Mouse (Mus musculus) kidney, postnatal 0 days (tissue): ENCODE results near the gene Ifi47. TPM values are rescaled to one million over a fixed set of nuclear protein-coding genes. Genes with fewer than 3 reads are reported as not detected.

ENCODE experiments used
- ATAC-seq: fragments of 200-750 bp; cut with Nextera tagmentation; replicated peaks from 2 replicates; pipeline ENCODE4 v1.8.0; 2017; ENCODE audit warnings: low read depth, moderate number of reproducible peaks, moderate TSS enrichment, moderate library complexity; ENCODE audit not compliant: low FRiP score
- DNase-seq: peaks from one replicate; pipeline ENCODE4 v3.0.0-alpha.2; 2016; ENCODE audit warnings: low spot score
- H3K27ac ChIP-seq: fragments of 300-500 bp; sonication (generic); 2 replicates; pipeline ENCODE4 v1.5.1; 2014; ENCODE audit warnings: mild to moderate bottlenecking
- H3K27me3 ChIP-seq: fragments of 300-500 bp; sonication (generic); 2 replicates; pipeline ENCODE4 v1.6.1; 2014; ENCODE audit warnings: low read length, mixed read lengths; ENCODE audit not compliant: insufficient read depth
- H3K36me3 ChIP-seq: fragments of 300-500 bp; sonication (generic); 2 replicates; pipeline ENCODE4 v1.6.1; 2014; ENCODE audit warnings: low read length, mixed read lengths; ENCODE audit not compliant: insufficient read depth
- H3K4me1 ChIP-seq: fragments of 300-500 bp; sonication (generic); replicated peaks from 2 replicates; pipeline ENCODE4 v1.6.1; 2014; ENCODE audit warnings: antibody characterized with exemption, low read length, mixed read lengths; ENCODE audit not compliant: insufficient read depth
- H3K4me2 ChIP-seq: fragments of 300-500 bp; sonication (generic); 2 replicates; pipeline ENCODE4 v1.6.1; 2014; ENCODE audit warnings: mild to moderate bottlenecking, low read length, moderate library complexity, mixed read lengths
- H3K4me3 ChIP-seq: fragments of 300-500 bp; sonication (generic); replicated peaks from 2 replicates; pipeline ENCODE4 v1.5.1; 2014; ENCODE audit warnings: low read depth, low read length
- H3K9ac ChIP-seq: fragments of 300-500 bp; sonication (generic); 2 replicates; pipeline ENCODE4 v1.6.1; 2014; ENCODE audit warnings: low read depth, low read length
- H3K9me3 ChIP-seq: fragments of 300-500 bp; sonication (generic); replicated peaks from 2 replicates; pipeline ENCODE4 v1.6.1; 2016; ENCODE audit warnings: low read length, inconsistent platforms, mixed read lengths
- CTCF ChIP-seq: IDR thresholded peaks from 2 replicates; pipeline ENCODE4 v1.5.1; 2016; ENCODE audit warnings: antibody characterized with exemption, low read depth, mild to moderate bottlenecking, moderate library complexity
- WGBS: fragments of 180-500 bp; shearing (Covaris S2); extraction: QIAGEN DNeasy Blood & Tissue Kit; methylation state at CpG from one replicate; pipeline ENCODE4 v1.1.7; 2014; 5-methylcytosine and 5-hydroxymethylcytosine counted together
- polyA plus RNA-seq: library from polyadenylated mRNA; unstranded; fragments of >200 nt; fragmentation: Nextera tagmentation; extraction: Ambion mirVana; gene quantifications from 2 replicates; pipeline ENCODE4 v1.2.1, GENCODE M21; 2015

The Ifi47 gene
- polyA plus RNA-seq, 1 experiment from 2014 or later = 6.2 TPM

DNA sequence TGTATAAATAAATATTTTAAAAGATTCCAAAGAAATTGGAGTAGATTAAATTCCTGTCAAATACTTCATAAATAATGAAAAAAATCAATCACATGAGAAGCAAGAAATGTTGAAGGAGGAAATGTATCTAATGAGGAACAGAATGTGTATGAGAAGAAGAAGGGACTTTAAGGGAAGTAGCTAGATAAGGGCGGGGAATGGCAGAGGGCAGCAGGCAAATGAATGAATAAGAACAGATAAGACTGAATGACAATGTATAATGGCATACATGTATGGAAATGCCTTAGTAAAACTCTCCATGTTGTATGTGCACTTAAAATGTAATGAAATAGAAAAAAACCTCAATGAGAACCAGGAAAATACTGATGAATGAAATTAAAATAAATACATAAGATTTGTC lies 8.0 kb upstream of the Ifi47 start:
- no peaks in the 10 kb centered on the region for H3K4me1 ChIP-seq
- no peaks in the 10 kb centered on the region for H3K36me3 ChIP-seq
- no peak overlapping the region for H3K4me2 ChIP-seq
- H3K27me3 ChIP-seq = no peaks in the 10 kb centered on the region
- ATAC-seq (no peak), DNase-seq (no peak)
- H3K4me3 ChIP-seq = no peak overlapping the region
- TF ChIP-seq CTCF = no peak
- no peak overlapping the region for H3K9ac ChIP-seq
- WGBS = 97% methylated on average over 1 of the region's 1 CpGs
- no peaks in the 10 kb centered on the region for H3K9me3 ChIP-seq
- no peak overlapping the region for H3K27ac ChIP-seq

DNA sequence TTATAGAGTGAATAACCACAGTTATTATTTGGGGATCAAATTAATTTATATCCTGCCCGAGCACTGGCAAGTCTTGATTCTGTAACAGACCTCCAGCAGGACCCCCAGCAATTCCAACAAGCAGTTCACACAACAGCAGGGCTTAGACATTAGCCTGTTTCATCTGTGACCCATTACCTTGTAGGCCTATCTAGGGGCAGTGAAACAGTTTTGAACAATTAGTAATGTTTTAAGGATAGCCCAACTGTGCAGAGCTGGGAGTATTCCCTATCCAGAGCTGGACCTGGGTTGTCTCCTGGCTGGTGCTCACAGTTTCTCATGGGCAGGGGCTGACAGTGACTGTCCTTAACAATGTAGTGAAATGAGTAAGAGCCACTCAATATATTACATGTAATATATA lies 625 bp downstream of the Ifi47 start:
- Histone ChIP-seq H3K4me1 (0 out of 2 replicates have a peak, but pooled peaks cover under 1% of the 10 kb centered on the region), H3K9ac (no peak overlapping the region), H3K27me3 (no peaks in the 10 kb centered on the region), H3K36me3 (no peaks in the 10 kb centered on the region), H3K4me2 (no peak overlapping the region), H3K27ac (peak overlapping the region; percentile 47; the same call in 1 of the 2 replicates), H3K9me3 (no peaks in the 10 kb centered on the region), H3K4me3 (no peak overlapping the region)
- 71% methylated on average over 1 of the region's 1 CpGs for WGBS
- ATAC-seq (no peak), DNase-seq (no peak)
- TF ChIP-seq CTCF = no peak

DNA sequence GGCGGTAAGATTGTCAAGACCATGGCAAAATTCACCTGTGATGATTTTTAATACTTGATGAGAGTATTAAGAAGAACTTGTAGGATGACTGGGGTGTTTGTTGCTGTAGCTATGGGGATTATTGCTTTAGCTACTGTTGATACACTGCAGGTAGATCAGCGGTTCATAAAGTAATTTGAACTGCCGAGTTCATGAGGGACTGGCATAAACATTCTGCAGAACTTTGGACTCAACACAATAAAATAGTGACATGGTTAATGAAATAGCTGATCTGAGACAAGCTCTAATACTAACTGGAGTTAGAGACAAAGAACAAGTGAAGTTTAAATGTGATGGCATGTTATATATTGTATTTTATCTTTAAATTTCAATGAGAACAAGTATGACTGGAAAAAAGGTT lies 2.3 kb downstream of the Ifi47 start:
- H3K4me3 ChIP-seq = no peak overlapping the region
- WGBS = 73% methylated on average over 3 of the region's 3 CpGs
- no peak overlapping the region for H3K27ac ChIP-seq
- no peak overlapping the region for H3K4me2 ChIP-seq
- ATAC-seq = no peak
- TF ChIP-seq CTCF = no peak
- 0 out of 2 replicates have a peak, but pooled peaks cover 4% of the 10 kb centered on the region for H3K4me1 ChIP-seq
- no peaks in the 10 kb centered on the region for H3K36me3 ChIP-seq
- no peaks in the 10 kb centered on the region for H3K27me3 ChIP-seq
- no peaks in the 10 kb centered on the region for H3K9me3 ChIP-seq
- H3K9ac ChIP-seq = no peak overlapping the region
- DNase-seq = no peak

DNA sequence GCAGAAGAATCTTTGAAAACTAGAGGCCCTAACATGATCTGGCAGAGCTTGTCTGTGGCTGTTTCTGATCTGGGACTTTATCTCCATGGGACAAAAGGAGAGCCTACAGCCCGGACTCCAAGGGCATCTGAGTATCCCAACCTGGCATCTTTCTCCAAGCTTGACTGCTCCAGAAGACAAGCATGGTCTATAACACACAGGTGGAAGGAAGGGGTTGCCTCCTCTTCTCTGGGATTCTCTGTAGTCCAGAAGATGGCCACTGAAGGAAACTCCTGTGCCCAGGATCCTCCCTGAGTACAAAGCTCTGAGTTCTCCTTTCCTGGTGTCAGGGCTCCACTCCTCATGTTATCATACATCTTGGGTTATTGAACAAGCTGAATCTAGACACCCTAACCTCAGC lies 4.2 kb downstream of the Ifi47 start:
- ATAC-seq (no peak), DNase-seq (no peak)
- TF ChIP-seq CTCF = no peak
- no peak overlapping the region for H3K9ac ChIP-seq
- H3K4me1 ChIP-seq = 0 out of 2 replicates have a peak, but pooled peaks cover 7% of the 10 kb centered on the region
- no peaks in the 10 kb centered on the region for H3K27me3 ChIP-seq
- H3K27ac ChIP-seq = no peak overlapping the region
- no peaks in the 10 kb centered on the region for H3K36me3 ChIP-seq
- no peaks in the 10 kb centered on the region for H3K9me3 ChIP-seq
- 64% methylated on average over 1 of the region's 1 CpGs for WGBS
- H3K4me2 ChIP-seq = no peak overlapping the region
- H3K4me3 ChIP-seq = no peak overlapping the region

- Histone ChIP-seq H3K4me2 (no peak overlapping the region), H3K4me1 (0 out of 2 replicates have a peak, but pooled peaks cover 7% of the 10 kb centered on the region), H3K27ac (peak overlapping the region; percentile 19; the same call in 1 of the 2 replicates), H3K9me3 (no peaks in the 10 kb centered on the region), H3K27me3 (no peaks in the 10 kb centered on the region), H3K36me3 (no peaks in the 10 kb centered on the region), H3K9ac (no peak overlapping the region), H3K4me3 (no peak overlapping the region)
- no peak for TF ChIP-seq CTCF
- WGBS = 58% methylated on average over 4 of the region's 4 CpGs
- peak; percentile 62 for DNase-seq
- ATAC-seq = no peak
Observed at GRCm38 (mm10) chr11:49081356-49081755, 5.0 kb downstream of the Ifi47 start.

DNA sequence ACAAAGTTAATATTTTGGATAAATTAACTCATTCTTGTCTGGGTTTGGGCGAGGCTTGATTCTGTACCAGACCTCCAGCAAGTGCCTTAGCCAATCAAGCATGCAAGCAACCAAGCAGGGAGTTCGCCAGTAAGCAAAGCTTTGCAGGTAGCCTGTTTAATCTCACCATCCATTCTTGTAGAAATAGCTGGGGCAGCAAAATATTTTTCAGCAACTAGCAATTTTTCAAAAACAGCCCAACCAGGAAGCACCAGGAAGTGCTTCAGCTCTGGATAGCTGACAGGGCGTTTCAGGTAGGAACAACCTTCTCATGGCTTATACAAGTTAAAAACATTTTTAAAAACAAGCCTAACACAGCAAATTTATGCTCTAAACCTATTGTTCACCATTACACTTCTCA lies 5.5 kb downstream of the Ifi47 start:
- peak overlapping the region; percentile 19; the same call in 1 of the 2 replicates for H3K27ac ChIP-seq
- no peak for TF ChIP-seq CTCF
- H3K4me2 ChIP-seq = no peak overlapping the region
- WGBS = 52% methylated on average over 3 of the region's 3 CpGs
- H3K4me1 ChIP-seq = 0 out of 2 replicates have a peak, but pooled peaks cover 7% of the 10 kb centered on the region
- ATAC-seq = no peak; the same call in 1 of the 2 replicates
- DNase-seq = peak; percentile 21
- no peaks in the 10 kb centered on the region for H3K9me3 ChIP-seq
- H3K36me3 ChIP-seq = no peaks in the 10 kb centered on the region
- H3K4me3 ChIP-seq = no peak overlapping the region
- H3K9ac ChIP-seq = no peak overlapping the region
- H3K27me3 ChIP-seq = no peaks in the 10 kb centered on the region

DNA sequence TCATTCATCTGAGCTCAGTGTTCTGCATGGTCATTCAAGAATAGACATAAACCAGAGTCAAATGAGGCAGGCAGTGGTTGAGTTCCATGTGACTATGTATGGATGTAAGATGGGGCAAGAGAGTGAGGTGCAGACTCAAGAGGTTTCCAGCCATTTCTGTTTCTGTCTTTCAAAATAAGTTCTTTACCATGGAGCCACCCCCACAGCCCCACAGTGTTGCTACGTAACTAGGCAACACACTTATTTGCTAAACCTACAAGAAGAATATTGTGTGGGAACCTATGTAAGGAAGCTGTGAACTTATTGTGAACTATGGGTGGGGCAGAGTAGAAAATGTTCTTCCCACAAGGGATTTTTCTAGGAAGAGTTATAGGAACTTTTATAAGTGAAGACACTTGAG lies 6.8 kb downstream of the Ifi47 start:
- H3K27ac ChIP-seq = no peak overlapping the region
- no peak overlapping the region for H3K9ac ChIP-seq
- H3K36me3 ChIP-seq = no peaks in the 10 kb centered on the region
- WGBS = 93% methylated on average over 1 of the region's 1 CpGs
- no peak overlapping the region for H3K4me3 ChIP-seq
- no peaks in the 10 kb centered on the region for H3K27me3 ChIP-seq
- ATAC-seq = no peak
- no peak overlapping the region for H3K4me2 ChIP-seq
- DNase-seq = peak; percentile 47
- no peaks in the 10 kb centered on the region for H3K9me3 ChIP-seq
- no peak for TF ChIP-seq CTCF
- H3K4me1 ChIP-seq = 0 out of 2 replicates have a peak, but pooled peaks cover 7% of the 10 kb centered on the region
